Mouse (Mus musculus) forebrain, embryonic 15.5 days (tissue): ENCODE results near the gene Csf3. TPM values are rescaled to one million over a fixed set of nuclear protein-coding genes. Genes with fewer than 3 reads are reported as not detected.
"Not testable (repeated sequence)": the region's sequence is repeated elsewhere in the genome, so short reads cannot be mapped to it uniquely, and the experiment has no call there.

Source experiments
- ATAC-seq: fragments of 200-750 bp; cut with Nextera tagmentation; replicated peaks from 2 replicates; pipeline ENCODE4 v1.8.0; 2017; ENCODE audit warnings: mild to moderate bottlenecking, moderate TSS enrichment, moderate library complexity
- H3K27ac ChIP-seq: fragments of 300-500 bp; sonication (generic); replicated peaks from 2 replicates; pipeline ENCODE4 v1.5.1; 2015; ENCODE audit warnings: mild to moderate bottlenecking, inconsistent platforms
- H3K27me3 ChIP-seq: fragments of 300-500 bp; sonication (generic); 2 replicates; pipeline ENCODE4 v1.6.1; 2015; ENCODE audit warnings: inconsistent platforms
- H3K36me3 ChIP-seq: fragments of 300-500 bp; sonication (generic); 2 replicates; pipeline ENCODE4 v1.6.1; 2015; ENCODE audit warnings: mild to moderate bottlenecking, inconsistent platforms
- H3K4me1 ChIP-seq: fragments of 300-500 bp; sonication (generic); 2 replicates; pipeline ENCODE4 v1.6.1; 2015; ENCODE audit warnings: inconsistent platforms
- H3K4me2 ChIP-seq: fragments of 300-500 bp; sonication (generic); replicated peaks from 2 replicates; pipeline ENCODE4 v1.6.1; 2015; ENCODE audit warnings: mild to moderate bottlenecking, inconsistent platforms
- H3K4me3 ChIP-seq: fragments of 300-500 bp; sonication (generic); 2 replicates; pipeline ENCODE4 v1.5.1; 2015; ENCODE audit warnings: mild to moderate bottlenecking, inconsistent platforms
- H3K9ac ChIP-seq: fragments of 300-500 bp; sonication (generic); replicated peaks from 2 replicates; pipeline ENCODE4 v1.6.1; 2015; ENCODE audit warnings: mild to moderate bottlenecking, inconsistent platforms
- H3K9me3 ChIP-seq: fragments of 300-500 bp; sonication (generic); 2 replicates; pipeline ENCODE4 v1.6.1; 2016; ENCODE audit warnings: inconsistent platforms
- WGBS: fragments of 180-500 bp; shearing (Covaris S2); methylation state at CpG from one replicate; pipeline ENCODE4 v1.1.7; 2015; ENCODE audit warnings: mixed read lengths; 5-methylcytosine and 5-hydroxymethylcytosine counted together
- polyA plus RNA-seq: library from polyadenylated mRNA; unstranded; fragments of >200 nt; fragmentation: Nextera tagmentation; extraction: Ambion mirVana; gene quantifications from 2 replicates; pipeline ENCODE4 v1.2.1, GENCODE M21; 2015

The Csf3 gene
- polyA plus RNA-seq, 1 experiment from 2014 or later = not detected

DNA sequence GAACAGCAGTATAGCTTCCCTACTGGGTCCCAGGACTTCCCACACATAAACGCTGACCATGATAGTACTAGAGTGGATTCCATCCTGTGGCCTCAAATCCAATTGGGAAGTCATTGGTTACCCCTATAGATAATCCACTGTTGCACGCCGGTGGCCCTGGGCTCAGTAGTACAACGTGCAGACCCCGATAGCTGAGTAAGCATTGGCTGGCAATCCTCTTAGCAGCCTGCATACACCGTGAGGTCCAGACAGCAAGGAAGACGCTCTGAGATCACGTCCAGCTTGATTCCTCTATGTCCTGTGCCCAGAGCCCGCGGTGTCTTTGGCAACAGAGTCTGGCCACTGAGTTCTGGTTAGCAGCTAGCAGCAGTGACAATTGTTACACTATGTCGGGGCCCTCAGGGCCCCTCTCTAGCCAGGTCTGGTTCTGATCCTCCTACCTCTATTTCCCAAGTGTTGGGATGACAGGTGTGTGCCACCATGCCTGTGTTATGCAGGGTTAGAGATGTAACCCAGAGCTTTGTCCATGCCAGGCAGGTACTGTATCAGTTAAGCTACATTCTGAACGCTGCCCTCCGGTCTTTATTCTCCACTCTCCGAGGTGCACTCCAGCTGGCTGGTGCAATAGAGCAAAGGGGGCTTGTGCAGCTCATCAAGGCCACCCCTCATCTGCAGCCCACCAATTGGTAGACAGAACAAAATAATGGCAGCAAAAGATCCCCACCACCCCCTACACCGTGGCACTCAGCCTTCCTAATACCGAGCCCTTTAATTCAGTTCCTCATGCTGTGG, 2.0 kb upstream of the Csf3 start:
- Histone ChIP-seq H3K36me3 (peaks cover 26% of the 10 kb centered on the region), H3K4me3 (no peak overlapping the region), H3K4me2 (no peak overlapping the region), H3K9ac (no peak overlapping the region), H3K4me1 (0 out of 2 replicates have a peak, but pooled peaks cover 3% of the 10 kb centered on the region), H3K27ac (no peak overlapping the region), H3K27me3 (no peaks in the 10 kb centered on the region), H3K9me3 (no peaks in the 10 kb centered on the region)
- ATAC-seq = no peak
- 85% methylated on average over 16 of the region's 16 CpGs for WGBS

DNA sequence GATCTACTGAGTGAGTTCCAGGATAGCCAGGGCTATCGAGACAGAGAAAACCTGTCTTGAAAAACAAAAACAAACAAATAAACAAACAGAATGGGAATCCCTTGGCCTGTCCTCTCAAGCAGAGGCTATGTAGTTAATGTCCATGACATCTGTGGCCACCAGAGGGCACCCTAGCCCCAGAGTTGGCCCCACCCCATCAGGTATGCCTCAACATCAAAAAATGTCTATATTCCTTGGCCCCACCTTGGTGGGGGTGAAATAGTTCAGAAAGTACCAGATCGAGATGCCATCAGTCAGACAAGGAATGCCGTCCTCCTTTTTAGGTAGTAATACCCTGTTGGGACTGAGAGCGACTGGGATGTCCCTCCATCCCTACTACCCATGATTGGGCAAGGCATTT, 1.2 kb upstream of the Csf3 start:
- Histone ChIP-seq H3K27ac (no peak overlapping the region), H3K27me3 (no peaks in the 10 kb centered on the region), H3K4me1 (0 out of 2 replicates have a peak, but pooled peaks cover 3% of the 10 kb centered on the region), H3K4me2 (no peak overlapping the region), H3K9ac (no peak overlapping the region), H3K4me3 (no peak overlapping the region), H3K9me3 (no peaks in the 10 kb centered on the region), H3K36me3 (peaks cover 26% of the 10 kb centered on the region; the same call in 1 of the 2 replicates)
- peak; percentile 44; the same call in 1 of the 2 replicates for ATAC-seq
- WGBS = 34% methylated on average over 4 of the region's 4 CpGs

DNA sequence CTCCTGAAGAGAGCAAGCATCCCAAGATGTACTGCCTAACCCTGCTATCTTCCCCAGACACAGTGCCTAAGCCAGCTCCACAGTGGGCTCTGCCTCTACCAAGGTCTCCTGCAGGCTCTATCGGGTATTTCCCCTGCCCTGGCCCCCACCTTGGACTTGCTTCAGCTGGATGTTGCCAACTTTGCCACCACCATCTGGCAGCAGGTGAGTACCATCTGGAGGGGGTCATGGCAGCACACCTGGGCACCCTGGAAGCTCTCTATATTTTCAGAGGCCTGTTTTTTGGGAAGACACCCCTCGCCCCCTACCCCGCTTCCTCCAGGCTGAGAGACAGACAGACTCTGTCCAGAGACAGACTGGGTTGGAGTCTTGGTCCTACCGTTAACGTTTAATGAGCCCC, 1.3 kb downstream of the Csf3 start:
- peaks cover 33% of the 10 kb centered on the region for H3K36me3 ChIP-seq
- ATAC-seq = no peak
- no peak overlapping the region for H3K9ac ChIP-seq
- H3K9me3 ChIP-seq = no peaks in the 10 kb centered on the region
- H3K27me3 ChIP-seq = no peaks in the 10 kb centered on the region
- WGBS = 70% methylated on average over 5 of the region's 5 CpGs
- 0 out of 2 replicates have a peak, but pooled peaks cover 3% of the 10 kb centered on the region for H3K4me1 ChIP-seq
- no peak overlapping the region for H3K27ac ChIP-seq
- no peak overlapping the region for H3K4me3 ChIP-seq
- H3K4me2 ChIP-seq = no peak overlapping the region

DNA sequence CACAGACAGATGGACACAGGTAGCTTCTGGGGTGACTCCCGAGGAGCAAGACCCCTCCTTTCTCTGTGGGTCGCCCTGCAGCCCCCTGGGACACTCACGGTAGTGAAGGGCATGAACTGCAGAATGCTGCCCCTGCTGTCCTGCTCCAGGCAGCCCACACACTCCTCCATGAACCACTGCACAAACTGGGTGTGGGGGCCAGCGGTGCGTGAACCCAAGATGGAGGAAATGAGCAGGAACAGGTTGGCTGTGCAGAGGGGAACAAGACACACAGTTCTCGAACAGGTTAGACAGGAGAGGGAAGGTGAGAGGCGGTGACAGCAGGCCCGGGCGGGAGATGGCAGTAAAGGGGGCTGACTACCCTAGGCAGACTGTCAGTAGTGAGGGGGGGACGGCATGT, 4.0 kb downstream of the Csf3 start:
- Histone ChIP-seq H3K27ac (no peak overlapping the region), H3K9me3 (no peaks in the 10 kb centered on the region), H3K4me3 (no peak overlapping the region), H3K36me3 (peaks cover 57% of the 10 kb centered on the region), H3K4me1 (0 out of 2 replicates have a peak, but pooled peaks cover 7% of the 10 kb centered on the region), H3K27me3 (no peaks in the 10 kb centered on the region), H3K9ac (no peak overlapping the region), H3K4me2 (no peak overlapping the region)
- no peak for ATAC-seq
- WGBS = 93% methylated on average over 10 of the region's 10 CpGs

DNA sequence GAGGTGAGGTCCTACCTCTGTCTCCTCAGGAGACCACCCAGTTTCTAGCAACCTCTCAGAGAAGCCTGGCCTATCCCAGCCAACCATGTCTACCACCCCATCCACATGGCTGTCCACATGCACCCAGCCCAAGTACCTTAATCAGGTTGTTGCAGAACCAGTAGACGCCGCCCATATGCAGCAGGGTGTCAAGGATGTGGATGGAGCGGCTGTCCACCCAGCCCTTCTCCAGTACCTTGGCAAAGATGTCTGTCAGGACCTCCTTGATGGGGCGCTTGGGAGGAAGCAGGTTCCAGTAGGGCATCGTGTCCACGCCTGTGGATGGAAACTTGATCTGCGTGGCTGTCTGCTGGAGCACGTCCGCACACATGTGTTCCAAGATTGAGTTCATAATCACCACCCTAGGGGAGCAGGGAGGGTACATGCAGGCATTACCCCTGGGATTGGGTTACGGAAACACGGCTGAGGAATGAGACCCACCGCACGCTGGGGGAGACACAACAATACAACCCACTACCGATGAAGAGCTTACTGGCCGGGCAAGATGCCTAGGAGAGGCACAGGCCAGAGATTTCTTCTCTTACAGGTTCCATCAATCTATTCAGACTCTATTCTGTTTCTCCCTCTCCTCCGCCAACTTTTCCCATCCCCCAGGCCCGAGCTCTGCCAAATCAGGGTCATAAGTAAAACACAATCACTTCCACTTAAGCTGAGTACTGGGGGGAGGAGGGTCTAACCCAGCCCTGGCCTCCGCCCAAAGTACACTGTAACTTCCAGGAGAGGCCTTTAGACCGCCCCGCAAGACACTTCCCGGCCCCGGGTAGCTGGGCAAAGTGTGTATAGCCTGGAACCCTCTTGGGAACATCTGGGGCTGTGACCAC, 6.6 kb downstream of the Csf3 start:
- Histone ChIP-seq H3K9me3 (no peaks in the 10 kb centered on the region), H3K4me1 (0 out of 2 replicates have a peak, but pooled peaks cover 4% of the 10 kb centered on the region), H3K4me3 (no peak overlapping the region), H3K4me2 (no peak overlapping the region), H3K9ac (no peak overlapping the region), H3K27me3 (no peaks in the 10 kb centered on the region), H3K27ac (no peak overlapping the region), H3K36me3 (peaks cover 72% of the 10 kb centered on the region)
- ATAC-seq = no peak
- WGBS = 86% methylated on average over 22 of the region's 22 CpGs

DNA sequence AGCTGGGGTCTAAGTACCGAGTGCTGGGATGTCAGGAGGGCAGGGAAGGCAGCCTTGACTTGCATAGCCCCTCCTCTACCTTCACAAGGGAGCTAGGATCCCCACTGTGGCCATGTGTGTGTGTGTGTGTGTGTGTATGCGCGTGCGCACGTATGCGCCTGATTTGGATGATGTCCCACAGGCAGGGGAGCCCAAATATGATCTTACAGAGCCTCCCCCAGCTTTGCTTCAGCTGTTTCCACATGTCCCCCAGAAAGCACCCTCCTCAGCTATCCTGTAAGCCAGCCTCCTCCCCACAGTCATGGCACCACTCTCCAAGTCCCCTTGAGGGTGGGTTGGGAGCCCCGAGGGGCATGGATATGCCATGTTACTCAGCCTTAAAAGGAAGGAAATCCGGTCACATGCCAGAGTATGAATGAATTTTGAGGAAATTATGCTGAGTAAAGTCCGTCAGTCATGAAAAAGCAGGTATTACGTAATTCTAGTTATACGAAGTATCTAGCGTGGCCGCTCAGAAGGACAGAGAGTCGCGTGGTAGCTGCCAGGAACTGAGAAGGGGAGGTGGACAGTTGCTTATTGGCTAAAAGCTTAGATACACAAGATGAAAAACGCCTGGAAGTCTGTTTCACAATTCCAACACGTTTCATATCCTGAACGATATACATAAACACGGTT, 7.4 kb downstream of the Csf3 start:
- peaks cover 75% of the 10 kb centered on the region for H3K36me3 ChIP-seq
- 89% methylated on average over 19 of the region's 19 CpGs for WGBS
- H3K4me1 ChIP-seq = 0 out of 2 replicates have a peak, but pooled peaks cover 4% of the 10 kb centered on the region
- H3K9ac ChIP-seq = no peak overlapping the region
- H3K27ac ChIP-seq = no peak overlapping the region
- no peaks in the 10 kb centered on the region for H3K27me3 ChIP-seq
- no peak for ATAC-seq
- H3K4me3 ChIP-seq = no peak overlapping the region
- H3K4me2 ChIP-seq = no peak overlapping the region
- H3K9me3 ChIP-seq = no peaks in the 10 kb centered on the region

DNA sequence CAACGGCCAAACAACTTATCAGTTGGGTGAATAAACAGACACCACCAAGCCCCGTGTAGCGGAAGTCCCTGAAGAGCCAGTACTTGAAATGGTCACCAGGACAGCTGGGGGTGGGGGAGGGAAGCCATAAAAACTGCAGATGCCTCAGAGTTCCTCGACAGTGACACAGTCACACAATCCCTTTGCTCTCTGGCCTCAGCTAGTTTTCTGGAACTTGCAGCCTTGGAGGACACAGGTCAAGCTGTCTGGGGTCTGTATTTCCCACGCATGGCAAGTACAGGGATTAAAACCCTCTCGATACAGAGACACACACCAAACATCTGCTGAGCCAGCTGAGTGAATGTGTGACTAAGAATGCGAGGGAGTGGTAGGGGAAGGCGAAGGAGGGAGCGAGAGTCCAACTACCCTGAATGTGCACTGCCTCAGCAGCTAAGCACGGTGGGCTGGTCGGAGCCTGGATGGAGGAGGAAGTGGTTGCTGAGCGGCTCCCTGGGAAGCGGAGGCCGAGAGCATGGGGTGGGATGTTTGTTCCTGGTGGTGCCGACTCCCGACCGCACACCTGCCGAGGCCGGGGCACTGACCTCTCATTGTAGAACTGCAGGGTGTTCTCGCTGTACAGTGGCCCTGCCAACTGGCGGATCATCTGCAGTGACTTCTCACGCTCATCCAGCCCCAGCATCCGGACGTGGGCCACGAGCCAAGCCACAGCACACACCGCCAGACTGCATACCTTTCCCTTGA, 8.1 kb downstream of the Csf3 start:
- Histone ChIP-seq H3K9ac (no peak overlapping the region), H3K4me1 (0 out of 2 replicates have a peak, but pooled peaks cover 4% of the 10 kb centered on the region), H3K36me3 (peaks cover 80% of the 10 kb centered on the region), H3K4me3 (no peak overlapping the region), H3K27me3 (no peaks in the 10 kb centered on the region), H3K9me3 (no peaks in the 10 kb centered on the region), H3K27ac (no peak overlapping the region), H3K4me2 (no peak overlapping the region)
- ATAC-seq = no peak
- WGBS = 86% methylated on average over 26 of the region's 26 CpGs

DNA sequence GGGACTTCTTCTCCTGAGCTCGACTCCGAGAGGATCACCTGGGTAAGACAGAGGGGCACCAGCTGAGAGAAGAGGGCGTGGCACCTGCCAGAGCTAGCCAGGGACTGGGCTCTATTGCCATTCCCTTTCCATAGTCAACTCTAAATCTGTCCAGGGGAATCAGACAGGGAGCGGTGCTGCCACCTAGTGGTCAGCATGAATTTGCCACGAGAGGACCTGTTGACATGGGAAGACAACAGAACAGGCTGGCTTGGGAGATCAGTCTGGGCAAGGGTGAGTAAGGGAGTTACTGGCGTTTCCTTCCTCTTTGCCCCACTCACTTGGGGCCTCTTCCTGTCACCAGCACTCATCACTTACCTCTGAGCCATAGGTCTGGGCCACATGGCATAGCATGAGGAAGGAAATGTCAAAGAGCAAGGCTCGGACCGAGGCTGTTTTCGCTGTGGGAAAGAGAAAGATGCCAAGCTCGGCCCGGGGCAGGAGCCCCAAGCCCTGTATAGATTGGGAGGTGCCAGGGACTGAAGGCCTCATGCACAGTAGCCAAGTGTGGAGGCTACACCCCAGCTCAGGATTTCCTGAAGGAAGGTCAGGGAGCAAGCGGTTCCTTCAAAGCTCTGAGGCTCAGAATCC, 9.5 kb downstream of the Csf3 start:
- no peak overlapping the region for H3K4me2 ChIP-seq
- no peak overlapping the region for H3K4me3 ChIP-seq
- ATAC-seq = peak; percentile 51; the same call in 1 of the 2 replicates
- 52% methylated on average over 12 of the region's 12 CpGs for WGBS
- H3K27me3 ChIP-seq = no peaks in the 10 kb centered on the region
- no peak overlapping the region for H3K9ac ChIP-seq
- H3K27ac ChIP-seq = no peak overlapping the region
- H3K36me3 ChIP-seq = peaks cover 77% of the 10 kb centered on the region
- H3K4me1 ChIP-seq = 0 out of 2 replicates have a peak, but pooled peaks cover 4% of the 10 kb centered on the region
- no peaks in the 10 kb centered on the region for H3K9me3 ChIP-seq

DNA sequence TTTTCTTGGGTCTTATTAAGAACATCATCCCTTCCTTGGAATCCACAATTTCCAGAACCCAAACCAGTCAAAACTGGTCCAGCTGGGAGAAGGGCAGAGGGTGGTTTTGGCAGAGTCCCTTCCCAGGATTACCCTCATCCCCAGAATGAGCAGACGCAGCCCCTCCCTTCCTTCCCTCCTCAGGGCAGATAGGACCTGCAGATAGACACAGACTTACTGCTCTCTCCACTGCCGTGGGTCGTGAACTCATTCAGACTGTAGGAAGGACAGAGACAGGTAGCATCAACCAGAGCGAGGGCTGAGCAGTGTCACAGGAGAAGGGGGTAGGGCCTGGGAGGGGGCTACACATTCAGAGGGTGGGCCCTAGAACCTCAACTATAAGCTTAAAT, 10.0 kb downstream of the Csf3 start:
- H3K27ac ChIP-seq = no peak overlapping the region
- H3K4me2 ChIP-seq = no peak overlapping the region
- H3K4me3 ChIP-seq = no peak overlapping the region
- H3K27me3 ChIP-seq = no peaks in the 10 kb centered on the region
- H3K9ac ChIP-seq = no peak overlapping the region
- no peak for ATAC-seq
- H3K9me3 ChIP-seq = no peaks in the 10 kb centered on the region
- WGBS = 86% methylated on average over 4 of the region's 4 CpGs
- H3K36me3 ChIP-seq = peaks cover 78% of the 10 kb centered on the region
- 0 out of 2 replicates have a peak, but pooled peaks cover 4% of the 10 kb centered on the region for H3K4me1 ChIP-seq

DNA sequence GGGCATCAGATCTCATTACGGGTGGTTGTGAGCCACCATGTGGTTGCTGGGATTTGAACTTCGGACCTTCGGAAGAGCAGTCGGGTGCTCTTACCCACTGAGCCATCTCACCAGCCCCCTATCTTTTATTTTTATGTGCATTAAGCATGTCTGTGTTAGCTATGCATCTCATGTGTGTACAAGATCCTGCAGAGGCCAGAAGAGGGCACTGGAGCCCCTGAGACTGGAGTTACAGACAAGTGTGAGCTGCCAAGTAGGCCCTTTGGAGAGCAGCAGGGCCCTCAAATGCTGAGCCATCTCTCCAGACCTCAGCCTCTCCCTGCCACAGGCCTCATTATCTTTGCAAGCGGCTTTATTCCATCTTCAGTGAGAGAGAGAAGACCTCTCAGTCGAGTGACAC, 10.9 kb downstream of the Csf3 start:
- H3K4me2 ChIP-seq, H3K9me3 ChIP-seq, ATAC-seq, H3K27me3 ChIP-seq, H3K27ac ChIP-seq, H3K4me1 ChIP-seq, H3K9ac ChIP-seq, H3K4me3 ChIP-seq: not testable (repeated sequence)
- peaks cover 68% of the 10 kb centered on the region for H3K36me3 ChIP-seq
- 91% methylated on average over 6 of the region's 6 CpGs for WGBS

DNA sequence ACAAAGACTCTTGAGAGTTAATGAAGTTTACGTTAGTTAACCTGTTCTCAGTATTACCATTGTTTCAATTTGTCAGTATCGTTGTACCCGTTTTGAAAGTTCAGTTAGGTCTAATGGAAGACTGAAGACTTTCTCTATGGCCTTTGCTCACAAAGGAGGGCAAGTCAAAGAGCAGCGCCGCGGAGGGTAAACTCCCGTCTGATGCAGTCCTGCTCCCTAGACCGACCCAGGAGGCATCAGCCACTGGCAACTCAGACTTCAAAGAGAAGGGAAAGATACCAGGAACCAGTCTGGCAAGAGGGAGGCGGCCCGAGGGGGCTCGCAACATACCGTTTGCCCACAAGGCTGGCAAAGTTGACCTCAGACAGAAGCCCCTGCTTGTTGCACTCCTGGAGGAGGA, 12.6 kb downstream of the Csf3 start:
- peaks cover 58% of the 10 kb centered on the region for H3K36me3 ChIP-seq
- no peak overlapping the region for H3K4me2 ChIP-seq
- WGBS = 79% methylated on average over 12 of the region's 12 CpGs
- ATAC-seq = no peak
- H3K4me3 ChIP-seq = no peak overlapping the region
- no peaks in the 10 kb centered on the region for H3K9me3 ChIP-seq
- H3K27me3 ChIP-seq = no peaks in the 10 kb centered on the region
- H3K9ac ChIP-seq = no peak overlapping the region
- peaks cover 11% of the 10 kb centered on the region for H3K4me1 ChIP-seq
- H3K27ac ChIP-seq = no peak overlapping the region
